Mouse (Mus musculus): Measurements from ENCODE around the gene Olfr860.
"Not testable (repeated sequence)": the region's sequence is repeated elsewhere in the genome, so short reads cannot be mapped to it uniquely, and the experiment has no call there.

The Olfr860 gene

GRCm38 (mm10) chr9:19849647-19850046, at the start of gene Olfr860:
TSS of gene Olfr860 (minus strand) at chr9:19849747.
- DNase-seq, result no peak

GRCm38 (mm10) chr9:19887904-19888303, 38.4 kb upstream of the Olfr860 start, which contains the start of gene Olfr862:
TSS of gene Olfr862 (minus strand) at chr9:19888004.
- no peak for DNase-seq

- DNase-seq, result not testable (repeated sequence)
These were observed 44.9 kb downstream of the Olfr860 start, which contains the start of gene Olfr859 for GRCm38 (mm10) chr9:19804606-19805005. TSS of gene Olfr859 (plus strand) at chr9:19804906.

GRCm38 (mm10) chr9:19803000-19803399, 46.5 kb downstream of the Olfr860 start:
- DNase-seq, result no peak
